Mouse (Mus musculus) hindbrain, embryonic 14.5 days (tissue): ENCODE results near the gene Fbxl5. TPM values are rescaled to one million over a fixed set of nuclear protein-coding genes. Genes with fewer than 3 reads are reported as not detected.

Experiments
- ATAC-seq: fragments of 200-750 bp; cut with Nextera tagmentation; 2 replicates; pipeline ENCODE4 v1.8.0; 2017; ENCODE audit warnings: moderate number of reproducible peaks, mild to moderate bottlenecking, moderate TSS enrichment, moderate library complexity; ENCODE audit not compliant: low FRiP score
- DNase-seq: peaks from one replicate; pipeline ENCODE4 v3.0.0-alpha.2; 2015; ENCODE audit warnings: low spot score
- H3K27ac ChIP-seq: fragments of 300-500 bp; sonication (generic); 2 replicates; pipeline ENCODE4 v1.5.1; 2014; ENCODE audit warnings: mild to moderate bottlenecking, moderate library complexity
- H3K27me3 ChIP-seq: fragments of 300-500 bp; sonication (generic); 2 replicates; pipeline ENCODE4 v1.6.1; 2014; ENCODE audit warnings: mild to moderate bottlenecking, low read length, mixed read lengths; ENCODE audit not compliant: control insufficient read depth, insufficient read depth
- H3K36me3 ChIP-seq: fragments of 300-500 bp; sonication (generic); replicated peaks from 2 replicates; pipeline ENCODE4 v1.6.1; 2014; ENCODE audit not compliant: control insufficient read depth, insufficient read depth
- H3K4me1 ChIP-seq: fragments of 300-500 bp; sonication (generic); replicated peaks from 2 replicates; pipeline ENCODE4 v1.6.1; 2014; ENCODE audit warnings: antibody characterized with exemption, low read length, mixed read lengths; ENCODE audit not compliant: control insufficient read depth, insufficient read depth
- H3K4me2 ChIP-seq: fragments of 300-500 bp; sonication (generic); replicated peaks from 2 replicates; pipeline ENCODE4 v1.6.1; 2014; ENCODE audit warnings: mild to moderate bottlenecking, moderate library complexity
- H3K4me3 ChIP-seq: fragments of 300-500 bp; sonication (generic); replicated peaks from 2 replicates; pipeline ENCODE4 v1.5.1; 2014; ENCODE audit warnings: mild to moderate bottlenecking, low read length
- H3K9ac ChIP-seq: fragments of 300-500 bp; sonication (generic); 2 replicates; pipeline ENCODE4 v1.6.1; 2014
- H3K9me3 ChIP-seq: fragments of 300-500 bp; sonication (generic); 2 replicates; pipeline ENCODE4 v1.6.1; 2016; ENCODE audit warnings: low read length; ENCODE audit not compliant: control insufficient read depth
- WGBS: fragments of 180-500 bp; shearing (Covaris S2); extraction: QIAGEN DNeasy Blood & Tissue Kit; methylation state at CpG from one replicate; pipeline ENCODE4 v1.1.7; 2014; 5-methylcytosine and 5-hydroxymethylcytosine counted together
- polyA plus RNA-seq: library from polyadenylated mRNA; unstranded; fragments of >200 nt; fragmentation: Nextera tagmentation; extraction: Ambion mirVana; gene quantifications from 2 replicates; pipeline ENCODE4 v1.2.1, GENCODE M21; 2014

Gene Fbxl5
- polyA plus RNA-seq, 1 experiment from 2014 or later, result 89.6 TPM

DNA sequence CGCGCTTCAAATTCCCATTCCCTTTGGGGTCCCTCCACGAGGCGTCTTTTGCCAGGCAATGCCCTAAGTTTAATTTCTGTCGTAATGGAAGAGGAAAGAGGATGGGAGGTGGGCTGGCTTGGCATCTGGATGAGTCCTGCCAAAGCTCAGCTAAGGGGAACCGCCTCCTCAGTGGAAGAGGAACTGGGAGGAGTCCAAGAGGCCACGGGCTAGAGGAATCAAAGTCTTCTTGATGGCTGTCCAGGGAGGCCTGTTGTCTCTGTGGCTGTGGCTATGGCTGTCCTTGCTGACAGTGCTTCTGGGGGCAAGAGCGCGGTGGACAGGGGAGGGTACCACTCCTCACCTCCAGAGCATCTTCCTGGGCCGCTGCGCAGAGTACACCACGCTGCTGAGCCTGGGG, 2.7 kb downstream of the Fbxl5 start, which contains the start of gene Bst1:
TSS of gene Bst1 (plus strand) at position 191 of the 400 bp plus-strand sequence.
- H3K4me3 ChIP-seq, result no peak within 1 kb of the TSS
- H3K4me2 ChIP-seq, result no peak within 1 kb of the TSS
- DNase-seq (no peak), ATAC-seq (0 out of 2 replicates have a peak, but pooled peaks have one; percentile 31)
- H3K27ac ChIP-seq, result no peak within 1 kb of the TSS
- H3K9ac ChIP-seq, result no peak within 1 kb of the TSS
- no peaks in the 10 kb centered on the region for H3K9me3 ChIP-seq
- no peaks in the 10 kb centered on the region for H3K4me1 ChIP-seq
- WGBS, result 58% methylated on average over 12 of the region's 12 CpGs
- H3K36me3 ChIP-seq, result no peaks in the 10 kb centered on the region
- H3K27me3 ChIP-seq, result no peaks in the 10 kb centered on the region

DNA sequence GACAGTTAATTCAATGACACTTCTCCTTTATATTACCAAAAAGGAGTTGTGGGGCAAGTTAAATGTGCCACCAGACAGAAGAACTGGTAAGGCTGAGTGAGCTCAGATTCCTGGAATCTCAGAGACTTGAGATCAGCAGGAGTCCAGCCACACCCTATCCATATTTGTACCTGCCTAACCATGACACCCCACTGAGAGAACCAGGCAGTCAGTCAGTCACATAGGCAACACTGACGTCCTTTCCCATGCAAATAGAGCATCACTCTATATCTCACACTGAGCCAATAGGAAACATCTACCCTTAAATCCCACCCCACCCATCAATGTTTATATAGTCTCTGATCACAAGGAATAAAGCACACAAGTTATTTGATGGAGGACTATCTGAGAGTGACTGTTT, 5.7 kb downstream of the Fbxl5 start:
- no peak for DNase-seq
- no peaks in the 10 kb centered on the region for H3K9me3 ChIP-seq
- H3K4me1 ChIP-seq, result no peaks in the 10 kb centered on the region
- H3K4me2 ChIP-seq, result no peak overlapping the region
- H3K27me3 ChIP-seq, result no peaks in the 10 kb centered on the region
- H3K9ac ChIP-seq, result no peak overlapping the region
- H3K36me3 ChIP-seq, result no peaks in the 10 kb centered on the region
- no peak overlapping the region for H3K4me3 ChIP-seq
- WGBS, result 43% methylated on average over 1 of the region's 1 CpGs
- no peak for ATAC-seq
- H3K27ac ChIP-seq, result no peak overlapping the region

DNA sequence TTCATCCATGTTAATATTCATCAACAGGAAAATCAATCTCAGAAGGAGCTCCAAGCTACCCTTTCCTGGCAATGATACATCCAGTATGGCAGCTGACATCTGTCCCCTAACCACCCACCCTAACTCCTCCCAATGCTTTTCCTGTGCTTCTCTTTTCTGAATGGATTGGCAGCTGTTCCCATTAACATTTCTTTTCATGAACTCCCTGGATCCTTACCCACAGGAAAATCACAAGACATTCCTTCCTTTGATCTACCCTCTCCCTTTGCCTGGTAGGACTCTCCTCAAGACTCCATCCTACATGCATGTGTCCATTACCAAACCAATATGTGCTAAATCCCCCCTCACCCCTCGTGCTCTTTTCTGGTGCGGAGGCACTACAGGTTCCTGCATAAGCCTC, 6.9 kb downstream of the Fbxl5 start:
- 90% methylated on average over 2 of the region's 2 CpGs for WGBS
- H3K4me1 ChIP-seq, result no peaks in the 10 kb centered on the region
- no peak overlapping the region for H3K9ac ChIP-seq
- DNase-seq (no peak), ATAC-seq (no peak)
- no peak overlapping the region for H3K4me2 ChIP-seq
- H3K36me3 ChIP-seq, result no peaks in the 10 kb centered on the region
- no peak overlapping the region for H3K27ac ChIP-seq
- H3K27me3 ChIP-seq, result no peaks in the 10 kb centered on the region
- no peak overlapping the region for H3K4me3 ChIP-seq
- H3K9me3 ChIP-seq, result no peaks in the 10 kb centered on the region

DNA sequence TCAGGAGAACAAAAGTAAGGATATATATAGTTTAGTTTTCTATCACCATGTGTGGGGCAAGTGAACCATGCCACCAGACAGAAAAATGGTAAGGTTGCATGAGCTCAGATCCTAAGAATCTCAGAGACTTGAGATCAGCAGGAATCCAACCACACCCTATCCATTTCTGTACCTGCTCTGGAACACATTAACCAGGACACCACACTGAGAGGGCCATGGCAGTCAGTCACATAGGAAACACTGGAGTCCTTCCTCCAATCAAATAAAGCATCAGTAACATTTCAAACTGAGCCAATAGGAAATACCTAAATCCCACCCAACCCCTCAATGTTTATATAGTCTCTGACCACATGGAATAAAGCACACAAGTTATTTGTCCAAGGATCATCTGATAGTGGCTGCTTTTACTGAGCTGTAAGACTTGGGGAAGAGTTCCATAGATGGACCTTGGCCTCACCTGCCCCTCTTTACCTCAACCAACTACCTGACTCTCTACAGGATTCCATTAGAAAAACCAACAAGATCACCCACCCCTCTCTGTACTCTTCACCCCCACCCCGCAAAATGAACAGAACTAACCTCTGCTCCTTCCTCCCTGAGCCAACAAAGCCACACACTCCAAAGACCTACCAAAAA, 10.9 kb downstream of the Fbxl5 start:
- ATAC-seq, result no peak
- no peak overlapping the region for H3K27ac ChIP-seq
- WGBS, result 90% methylated on average over 1 of the region's 1 CpGs

DNA sequence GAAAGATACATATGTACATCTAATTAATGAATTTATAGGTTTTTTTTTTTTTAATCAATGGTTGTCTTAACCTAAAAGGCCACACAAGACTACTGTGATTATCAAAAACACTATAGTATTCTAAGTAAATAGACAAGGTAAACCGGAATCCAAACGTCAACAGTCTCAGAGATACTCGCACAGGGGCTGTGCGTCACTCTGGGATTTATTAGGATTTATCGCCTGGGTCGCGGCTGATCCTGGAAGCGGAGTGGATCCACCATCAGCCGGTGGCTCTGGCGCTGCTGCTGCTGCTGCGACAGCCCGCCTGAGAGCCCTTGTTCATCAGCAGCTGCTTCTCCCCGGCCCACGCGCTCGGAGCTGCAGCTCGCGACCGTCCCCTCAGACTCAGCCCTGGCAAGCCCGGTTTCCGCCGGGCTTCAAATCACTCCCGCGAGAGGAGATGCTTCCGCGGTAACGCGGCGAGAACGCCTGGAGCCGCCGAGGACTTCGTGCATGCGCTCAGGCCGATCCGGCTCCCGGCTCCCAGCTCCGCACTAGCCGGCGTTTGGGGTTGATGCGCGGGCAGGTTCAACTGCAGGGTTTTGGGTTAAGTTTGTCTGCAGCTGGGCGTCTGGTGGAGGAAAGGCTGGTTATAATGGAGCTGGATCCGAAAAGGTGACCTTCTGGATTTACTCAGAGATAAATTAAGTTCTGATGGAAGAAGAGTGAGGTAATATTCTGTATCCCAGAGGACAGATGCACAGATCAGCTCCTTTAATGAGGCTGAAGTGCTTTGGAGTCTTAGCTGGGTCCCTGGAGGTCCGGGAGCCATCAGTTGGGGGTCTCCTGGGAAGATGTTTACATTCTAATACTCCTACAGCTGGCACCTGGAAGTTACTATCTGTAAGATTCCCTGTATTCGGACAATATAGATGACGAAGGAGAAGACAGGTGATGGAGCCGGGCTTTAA, 13.4 kb downstream of the Fbxl5 start:
- peak overlapping the region; percentile 91 for H3K27ac ChIP-seq
- H3K27me3 ChIP-seq, result no peaks in the 10 kb centered on the region
- peak; percentile 97 for ATAC-seq
- H3K4me1 ChIP-seq, result 0 out of 2 replicates have a peak, but pooled peaks cover 3% of the 10 kb centered on the region
- no peaks in the 10 kb centered on the region for H3K9me3 ChIP-seq
- WGBS, result 4% methylated on average over 48 of the region's 48 CpGs
- peak overlapping the region; percentile 53 for H3K4me3 ChIP-seq
- H3K36me3 ChIP-seq, result no peaks in the 10 kb centered on the region
- DNase-seq, result peak; percentile 86
- H3K9ac ChIP-seq, result peak overlapping the region; percentile 80
- H3K4me2 ChIP-seq, result peak overlapping the region; percentile 76

More for the DNA sequence above, 10.9 kb downstream of the Fbxl5 start:
- no peaks in the 10 kb centered on the region for H3K9me3 ChIP-seq
- no peak overlapping the region for H3K4me3 ChIP-seq
- H3K4me2 ChIP-seq, result no peak overlapping the region
- no peak overlapping the region for H3K9ac ChIP-seq
- no peak for DNase-seq
- H3K27me3 ChIP-seq, result no peaks in the 10 kb centered on the region
- H3K36me3 ChIP-seq, result no peaks in the 10 kb centered on the region
- H3K4me1 ChIP-seq, result 0 out of 2 replicates have a peak, but pooled peaks cover 3% of the 10 kb centered on the region

- no peaks in the 10 kb centered on the region for H3K27me3 ChIP-seq
- H3K9me3 ChIP-seq, result no peaks in the 10 kb centered on the region
- H3K27ac ChIP-seq, result no peak overlapping the region
- H3K4me2 ChIP-seq, result no peak overlapping the region
- no peak overlapping the region for H3K9ac ChIP-seq
- DNase-seq, result no peak
- 0 out of 2 replicates have a peak, but pooled peaks cover 3% of the 10 kb centered on the region for H3K4me1 ChIP-seq
- 71% methylated on average over 4 of the region's 4 CpGs for WGBS
- no peak for ATAC-seq
- no peaks in the 10 kb centered on the region for H3K36me3 ChIP-seq
- no peak overlapping the region for H3K4me3 ChIP-seq
Measured at GRCm38 (mm10) chr5:43806914-43807313, 14.5 kb downstream of the Fbxl5 start.

GRCm38 (mm10) chr5:43806340-43806739, 15.1 kb downstream of the Fbxl5 start:
- WGBS, result 92% methylated on average over 7 of the region's 7 CpGs
- no peak overlapping the region for H3K4me2 ChIP-seq
- H3K27ac ChIP-seq, result no peak overlapping the region
- no peak overlapping the region for H3K9ac ChIP-seq
- H3K27me3 ChIP-seq, result no peaks in the 10 kb centered on the region
- H3K9me3 ChIP-seq, result no peaks in the 10 kb centered on the region
- no peaks in the 10 kb centered on the region for H3K36me3 ChIP-seq
- H3K4me3 ChIP-seq, result no peak overlapping the region
- no peak; the same call in 1 of the 2 replicates for ATAC-seq
- H3K4me1 ChIP-seq, result 0 out of 2 replicates have a peak, but pooled peaks cover 3% of the 10 kb centered on the region
- no peak for DNase-seq

DNA sequence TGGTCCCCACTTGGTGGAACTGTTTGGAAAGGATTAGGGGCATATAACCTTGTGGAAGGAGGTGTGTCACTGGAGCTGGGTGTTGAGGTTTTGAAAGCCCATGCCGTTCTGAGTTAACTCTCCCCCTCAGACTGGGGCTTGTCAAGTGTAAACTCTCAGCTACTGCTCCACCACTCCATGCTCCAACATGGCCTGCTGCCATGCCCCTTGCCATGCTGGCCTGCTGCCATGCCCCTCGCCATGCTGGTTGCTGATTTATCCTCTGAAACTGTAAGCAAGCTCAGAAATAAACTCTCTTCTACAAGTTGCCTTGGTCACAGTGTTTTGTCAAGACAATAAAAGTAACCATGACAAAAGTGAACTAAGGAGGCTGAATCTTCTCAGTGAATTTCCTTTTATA, 16.0 kb downstream of the Fbxl5 start:
- WGBS, result 78% methylated on average over 2 of the region's 2 CpGs
- H3K27me3 ChIP-seq, result no peaks in the 10 kb centered on the region
- no peaks in the 10 kb centered on the region for H3K36me3 ChIP-seq
- no peak for DNase-seq
- ATAC-seq, result no peak
- 0 out of 2 replicates have a peak, but pooled peaks cover 3% of the 10 kb centered on the region for H3K4me1 ChIP-seq
- H3K27ac ChIP-seq, result no peak overlapping the region
- no peak overlapping the region for H3K4me2 ChIP-seq
- H3K9me3 ChIP-seq, result no peaks in the 10 kb centered on the region
- no peak overlapping the region for H3K4me3 ChIP-seq
- H3K9ac ChIP-seq, result no peak overlapping the region

DNA sequence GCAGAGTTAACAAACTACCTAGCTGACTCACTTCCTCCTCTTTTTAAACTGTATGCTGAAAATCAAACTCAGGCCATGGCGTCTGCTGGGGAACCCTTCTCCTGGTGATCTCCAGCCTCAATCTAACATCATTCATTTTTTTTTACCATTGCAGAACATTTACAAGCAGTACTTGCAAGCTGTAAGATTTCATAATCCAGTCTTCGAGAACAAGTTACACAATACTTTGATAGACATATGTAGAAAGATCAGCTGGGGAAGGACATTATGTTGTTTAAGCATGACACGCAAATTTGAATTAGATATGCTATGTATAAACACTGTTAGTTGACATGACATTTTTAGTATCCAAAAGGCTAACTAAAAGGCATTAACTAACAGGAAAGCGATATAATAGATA, 19.6 kb downstream of the Fbxl5 start:
- Histone ChIP-seq H3K9ac (no peak overlapping the region), H3K27me3 (no peaks in the 10 kb centered on the region), H3K27ac (no peak overlapping the region), H3K4me2 (no peak overlapping the region), H3K36me3 (no peaks in the 10 kb centered on the region), H3K9me3 (no peaks in the 10 kb centered on the region), H3K4me3 (no peak overlapping the region), H3K4me1 (no peaks in the 10 kb centered on the region)
- ATAC-seq, result no peak
- no peak for DNase-seq
- WGBS, result 96% methylated on average over 4 of the region's 4 CpGs
